Mouse (Mus musculus) intestine, embryonic 14.5 days (tissue): ENCODE measurements around the gene 6430571L13Rik. TPM values are rescaled to one million over a fixed set of nuclear protein-coding genes. Genes with fewer than 3 reads are reported as not detected.

Source experiments
- ATAC-seq: fragments of 200-750 bp; cut with Nextera tagmentation; replicated peaks from 2 replicates; pipeline ENCODE4 v1.8.0; 2017; ENCODE audit warnings: low read depth, moderate number of reproducible peaks, moderate TSS enrichment, moderate library complexity; ENCODE audit not compliant: low FRiP score, low TSS enrichment
- DNase-seq: peaks from one replicate; pipeline ENCODE4 v3.0.0-alpha.2; 2018; ENCODE audit warnings: low spot score
- H3K27ac ChIP-seq: fragments of 300-500 bp; sonication (generic); 2 replicates; pipeline ENCODE4 v1.5.1; 2014; ENCODE audit warnings: low read depth, mild to moderate bottlenecking, control low read depth
- H3K27me3 ChIP-seq: fragments of 300-500 bp; sonication (generic); replicated peaks from 2 replicates; pipeline ENCODE4 v1.6.1; 2014; ENCODE audit warnings: low read length, control low read depth; ENCODE audit not compliant: control insufficient read depth, insufficient read depth
- H3K36me3 ChIP-seq: fragments of 300-500 bp; sonication (generic); 2 replicates; pipeline ENCODE4 v1.6.1; 2014; ENCODE audit warnings: low read length, control low read depth; ENCODE audit not compliant: control insufficient read depth, insufficient read depth
- H3K4me1 ChIP-seq: fragments of 300-500 bp; sonication (generic); replicated peaks from 2 replicates; pipeline ENCODE4 v1.6.1; 2014; ENCODE audit warnings: low read length, control low read depth, mixed read lengths; ENCODE audit not compliant: control insufficient read depth, insufficient read depth
- H3K4me2 ChIP-seq: fragments of 300-500 bp; sonication (generic); 2 replicates; pipeline ENCODE4 v1.6.1; 2014; ENCODE audit warnings: low read length
- H3K4me3 ChIP-seq: fragments of 300-500 bp; sonication (generic); 2 replicates; pipeline ENCODE4 v1.5.1; 2014; ENCODE audit warnings: low read depth, low read length, control low read depth, mixed read lengths
- H3K9ac ChIP-seq: fragments of 300-500 bp; sonication (generic); 2 replicates; pipeline ENCODE4 v1.6.1; 2014; ENCODE audit warnings: mild to moderate bottlenecking, low read length
- H3K9me3 ChIP-seq: fragments of 300-500 bp; sonication (generic); 2 replicates; pipeline ENCODE4 v1.6.1; 2016; ENCODE audit warnings: low read length, control low read depth; ENCODE audit not compliant: control insufficient read depth
- WGBS: fragments of 180-500 bp; shearing (Covaris S2); extraction: QIAGEN DNeasy Blood & Tissue Kit; methylation state at CpG from one replicate; pipeline ENCODE4 v1.1.7; 2014; 5-methylcytosine and 5-hydroxymethylcytosine counted together
- polyA plus RNA-seq: library from polyadenylated mRNA; unstranded; fragments of >200 nt; fragmentation: Nextera tagmentation; extraction: Ambion mirVana; gene quantifications from 2 replicates; pipeline ENCODE4 v1.2.1, GENCODE M21; 2014

The 6430571L13Rik gene
- polyA plus RNA-seq, 1 experiment from 2014 or later = 0.31 TPM

DNA sequence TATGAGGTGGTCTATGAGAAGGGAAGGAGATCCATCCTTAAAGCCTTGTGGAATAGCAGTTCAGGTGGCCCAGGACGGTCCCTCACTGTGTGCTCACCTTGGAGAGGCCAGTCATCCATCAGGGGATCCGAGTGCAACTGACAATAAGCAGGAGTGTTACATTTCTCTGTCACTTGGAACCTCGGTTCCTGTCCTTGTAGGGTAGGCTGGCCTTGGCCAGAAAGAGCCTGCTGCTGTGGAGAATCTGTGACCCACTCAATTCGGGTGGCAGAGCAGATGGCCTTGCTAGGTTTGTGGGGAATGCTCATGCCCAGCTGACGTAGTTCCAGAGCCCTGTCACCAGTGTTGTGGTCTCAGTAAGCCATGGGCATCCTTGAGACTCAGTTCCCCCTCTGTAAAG is 30.8 kb upstream of the 6430571L13Rik start:
- 61% methylated on average over 5 of the region's 5 CpGs for WGBS
- no peaks in the 10 kb centered on the region for H3K36me3 ChIP-seq
- no peaks in the 10 kb centered on the region for H3K27me3 ChIP-seq
- no peak for ATAC-seq
- H3K9ac ChIP-seq = no peak overlapping the region
- no peak overlapping the region for H3K4me3 ChIP-seq
- peaks cover 10% of the 10 kb centered on the region; the same call in 1 of the 2 replicates for H3K4me1 ChIP-seq
- no peak overlapping the region for H3K4me2 ChIP-seq
- DNase-seq = no peak
- no peaks in the 10 kb centered on the region for H3K9me3 ChIP-seq
- H3K27ac ChIP-seq = no peak overlapping the region

DNA sequence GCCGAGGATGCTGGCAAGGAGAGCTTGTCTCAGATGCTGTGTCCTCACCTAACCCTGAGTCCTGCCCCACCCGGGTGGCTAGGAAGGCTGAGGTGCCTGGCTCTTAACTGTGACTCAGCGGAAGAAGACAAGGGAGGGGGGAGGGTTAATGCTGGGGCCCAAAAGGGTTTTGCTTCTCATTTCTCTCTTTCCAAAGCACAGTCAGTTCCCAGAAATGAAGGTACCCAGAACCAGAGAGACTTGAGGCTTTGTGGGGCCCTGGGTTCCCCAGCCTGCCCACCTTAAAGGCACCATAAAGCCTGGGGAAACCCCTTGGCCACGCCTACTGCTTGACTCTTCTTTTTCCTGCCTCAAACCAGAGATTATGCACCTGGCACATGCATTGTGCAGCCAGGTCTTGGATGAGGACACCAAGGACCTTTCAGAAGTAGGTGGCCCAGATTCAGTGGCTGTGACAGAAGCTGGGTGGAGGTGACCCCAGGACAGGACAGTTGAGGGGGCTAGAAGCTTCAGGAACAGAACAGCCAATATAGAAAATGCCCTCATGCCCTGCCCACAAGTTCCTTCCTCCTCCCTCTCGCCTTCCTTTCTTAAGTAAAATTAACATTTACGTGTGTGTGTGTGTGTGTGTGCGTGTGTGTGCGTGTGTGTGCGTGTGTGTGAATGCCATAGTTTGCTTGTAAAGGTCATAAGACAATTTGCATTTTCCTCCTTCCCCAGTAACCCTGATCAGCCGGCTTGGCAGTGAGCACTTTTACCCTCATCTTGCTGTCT is 27.4 kb upstream of the 6430571L13Rik start:
- no peaks in the 10 kb centered on the region for H3K36me3 ChIP-seq
- H3K27me3 ChIP-seq = no peaks in the 10 kb centered on the region
- 64% methylated on average over 10 of the region's 10 CpGs for WGBS
- no peak overlapping the region for H3K4me3 ChIP-seq
- H3K4me2 ChIP-seq = no peak overlapping the region
- H3K27ac ChIP-seq = no peak overlapping the region
- H3K4me1 ChIP-seq = 0 out of 2 replicates have a peak, but pooled peaks cover 6% of the 10 kb centered on the region
- no peak for DNase-seq
- H3K9ac ChIP-seq = no peak overlapping the region
- no peak for ATAC-seq
- H3K9me3 ChIP-seq = no peaks in the 10 kb centered on the region

GRCm38 (mm10) chr9:107313926-107314325 is 26.5 kb upstream of the 6430571L13Rik start:
- WGBS = 81% methylated on average over 3 of the region's 3 CpGs
- Histone ChIP-seq H3K9me3 (no peaks in the 10 kb centered on the region), H3K27ac (no peak overlapping the region), H3K9ac (no peak overlapping the region), H3K36me3 (no peaks in the 10 kb centered on the region), H3K4me1 (0 out of 2 replicates have a peak, but pooled peaks cover 6% of the 10 kb centered on the region), H3K4me2 (no peak overlapping the region), H3K27me3 (no peaks in the 10 kb centered on the region), H3K4me3 (no peak overlapping the region)
- DNase-seq (no peak), ATAC-seq (no peak)

DNA sequence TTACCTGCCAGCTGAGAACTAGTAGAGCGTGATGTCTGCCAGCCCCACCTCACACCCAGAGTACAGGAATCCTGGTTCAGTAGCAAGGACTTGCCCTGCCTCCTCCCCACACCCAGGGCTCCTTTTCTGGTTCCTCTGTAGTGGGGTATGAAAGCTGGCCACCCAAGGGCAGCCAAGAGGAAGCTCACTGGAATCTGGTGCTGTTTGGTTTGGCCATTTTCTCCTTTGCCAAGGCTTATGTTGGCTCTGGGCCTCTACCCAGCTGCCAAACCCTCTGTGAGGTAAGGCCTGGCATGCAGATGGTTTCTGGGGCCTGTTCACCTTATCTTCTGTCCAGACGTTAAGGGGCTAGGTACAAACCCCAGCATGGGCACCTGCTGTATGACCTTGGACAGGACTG is 24.6 kb upstream of the 6430571L13Rik start:
- H3K36me3 ChIP-seq = no peaks in the 10 kb centered on the region
- H3K27ac ChIP-seq = no peak overlapping the region
- no peak overlapping the region for H3K4me2 ChIP-seq
- no peak overlapping the region for H3K9ac ChIP-seq
- H3K27me3 ChIP-seq = no peaks in the 10 kb centered on the region
- H3K9me3 ChIP-seq = no peaks in the 10 kb centered on the region
- ATAC-seq (no peak), DNase-seq (no peak)
- no peak overlapping the region for H3K4me3 ChIP-seq
- 64% methylated on average over 2 of the region's 2 CpGs for WGBS
- H3K4me1 ChIP-seq = 0 out of 2 replicates have a peak, but pooled peaks cover 6% of the 10 kb centered on the region

- DNase-seq (no peak), ATAC-seq (no peak)
- WGBS = 68% methylated on average over 8 of the region's 8 CpGs
- Histone ChIP-seq H3K36me3 (no peaks in the 10 kb centered on the region), H3K9me3 (no peaks in the 10 kb centered on the region), H3K4me1 (no peaks in the 10 kb centered on the region), H3K4me3 (no peak overlapping the region), H3K27ac (no peak overlapping the region), H3K4me2 (no peak overlapping the region), H3K27me3 (no peaks in the 10 kb centered on the region), H3K9ac (no peak overlapping the region)
Measured at GRCm38 (mm10) chr9:107322461-107323050, 17.8 kb upstream of the 6430571L13Rik start.

DNA sequence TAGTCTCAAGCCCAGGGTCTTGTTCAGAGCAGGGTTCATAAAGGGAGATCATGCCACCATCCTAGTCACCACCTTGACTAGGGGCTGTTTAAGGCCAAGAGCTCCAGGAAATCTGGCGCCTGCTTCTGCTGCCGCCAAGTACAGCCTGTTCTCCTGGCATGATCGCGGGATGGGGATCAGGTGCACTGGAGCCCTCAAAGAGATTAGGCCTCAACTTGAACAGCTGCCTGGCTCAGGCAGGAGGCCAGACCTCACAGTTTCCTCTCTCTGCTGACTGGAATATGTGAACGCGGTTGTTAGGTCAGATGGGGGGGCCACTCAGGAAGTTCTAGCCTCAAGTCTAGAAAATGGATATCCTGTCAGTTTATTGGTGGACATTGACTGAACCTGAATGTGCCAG is 16.8 kb upstream of the 6430571L13Rik start:
- H3K27ac ChIP-seq = no peak overlapping the region
- no peak overlapping the region for H3K9ac ChIP-seq
- DNase-seq (no peak), ATAC-seq (no peak)
- peaks cover 6% of the 10 kb centered on the region; the same call in 1 of the 2 replicates for H3K36me3 ChIP-seq
- WGBS = 75% methylated on average over 6 of the region's 6 CpGs
- H3K4me3 ChIP-seq = no peak overlapping the region
- no peak overlapping the region for H3K4me2 ChIP-seq
- no peaks in the 10 kb centered on the region for H3K27me3 ChIP-seq
- no peaks in the 10 kb centered on the region for H3K4me1 ChIP-seq
- no peaks in the 10 kb centered on the region for H3K9me3 ChIP-seq

- H3K27ac ChIP-seq = no peak overlapping the region
- H3K27me3 ChIP-seq = no peaks in the 10 kb centered on the region
- H3K4me1 ChIP-seq = no peaks in the 10 kb centered on the region
- no peak overlapping the region for H3K4me2 ChIP-seq
- DNase-seq (no peak), ATAC-seq (no peak)
- no peak overlapping the region for H3K9ac ChIP-seq
- H3K9me3 ChIP-seq = no peaks in the 10 kb centered on the region
- peaks cover 7% of the 10 kb centered on the region; the same call in 1 of the 2 replicates for H3K36me3 ChIP-seq
- WGBS = 54% methylated on average over 4 of the region's 4 CpGs
- no peak overlapping the region for H3K4me3 ChIP-seq
Measured at GRCm38 (mm10) chr9:107324799-107325561, 15.4 kb upstream of the 6430571L13Rik start.

DNA sequence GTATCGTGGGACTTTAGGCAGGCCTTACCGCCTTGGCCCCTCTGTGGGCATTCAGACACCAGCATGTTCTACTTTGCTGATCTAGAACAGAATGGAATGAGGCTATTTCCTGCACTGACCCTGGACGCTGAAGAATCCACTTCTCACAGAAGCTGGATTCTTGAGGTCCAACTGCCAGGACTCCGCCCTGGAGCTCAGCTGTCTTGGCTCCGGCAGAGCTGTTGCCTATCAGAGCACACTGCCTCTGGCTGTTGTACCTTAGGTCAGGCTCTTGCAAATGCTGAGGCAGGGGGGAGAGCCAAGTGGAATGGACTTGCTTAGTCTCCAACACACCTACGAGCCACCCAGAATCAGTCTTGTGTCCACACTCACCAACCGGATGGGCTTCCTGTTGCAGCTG is 14.5 kb upstream of the 6430571L13Rik start:
- Histone ChIP-seq H3K4me1 (no peaks in the 10 kb centered on the region), H3K27ac (no peak overlapping the region), H3K9ac (no peak overlapping the region), H3K36me3 (peaks cover 7% of the 10 kb centered on the region; the same call in 1 of the 2 replicates), H3K4me3 (no peak overlapping the region), H3K27me3 (no peaks in the 10 kb centered on the region), H3K9me3 (no peaks in the 10 kb centered on the region), H3K4me2 (no peak overlapping the region)
- DNase-seq (no peak), ATAC-seq (no peak)
- 81% methylated on average over 7 of the region's 7 CpGs for WGBS
